Comparison of ENCODE assay signal across 17 mouse cellular contexts in genomic region chr9:113811327-113811726, GRCm38 (mm10).
DNase-seq lines count a peak whose midpoint lies in the region; ATAC-seq and TF ChIP-seq lines count a peak whose summit lies in the region.
"Had no signal": no experiment of that assay in that cellular context is flagged by ENCODE, and none has a peak within 500 bp of the region (broad histone marks: within the 10 kb centered on the region; RNA-seq: fewer than 3 reads in every experiment).

No protein-coding gene starts in this region.

- no peaks in the 10 kb centered on the region for H3K27me3 ChIP-seq in forebrain, embryonic 14.5 days (replicated peaks; ENCODE audit: control insufficient read depth, insufficient read depth, low read length)
- H3K27me3 ChIP-seq in forebrain, embryonic 13.5 days: no peaks in the 10 kb centered on the region
- H3K27me3 ChIP-seq in intestine, postnatal 0 days (replicated peaks; ENCODE audit: control insufficient read depth, insufficient read depth, low read length): no peaks in the 10 kb centered on the region
- no peaks in the 10 kb centered on the region for H3K27me3 ChIP-seq in intestine, embryonic 15.5 days (replicated peaks)
- no peaks in the 10 kb centered on the region for H3K27me3 ChIP-seq in midbrain, embryonic 16.5 days (ENCODE audit: control insufficient read depth, insufficient read depth, low read depth, low read length)
- no peaks in the 10 kb centered on the region for H3K27me3 ChIP-seq in midbrain, embryonic 11.5 days (ENCODE audit: control insufficient read depth, insufficient read depth, low read length)
- H3K27me3 ChIP-seq in neural tube, embryonic 14.5 days (ENCODE audit: control insufficient read depth, insufficient read depth, low read length): no peaks in the 10 kb centered on the region
- H3K27me3 ChIP-seq: heart, embryonic 15.5 days had no signal

- peak; percentile 46 for DNase-seq in forebrain, embryonic 14.5 days (ENCODE audit: low spot score)
- no peak for DNase-seq in midbrain, embryonic 11.5 days (ENCODE audit: low spot score, missing footprints)
- no peak for DNase-seq in kidney, adult 18-20 months
- DNase-seq: adrenal gland, postnatal 25 days; gastrocnemius, postnatal 36 days; heart, postnatal 36 days; kidney, postnatal 36 days had no signal

- H3K9me3 ChIP-seq in forebrain, embryonic 14.5 days (replicated peaks; ENCODE audit: control insufficient read depth, low read length): no peaks in the 10 kb centered on the region
- H3K9me3 ChIP-seq in forebrain, embryonic 13.5 days (replicated peaks): no peaks in the 10 kb centered on the region
- H3K9me3 ChIP-seq in intestine, postnatal 0 days (ENCODE audit: control insufficient read depth): no peaks in the 10 kb centered on the region
- H3K9me3 ChIP-seq in intestine, embryonic 15.5 days: no peaks in the 10 kb centered on the region
- no peaks in the 10 kb centered on the region for H3K9me3 ChIP-seq in midbrain, embryonic 16.5 days (replicated peaks; ENCODE audit: control insufficient read depth, low read length, poor library complexity, severe bottlenecking)
- no peaks in the 10 kb centered on the region for H3K9me3 ChIP-seq in midbrain, embryonic 11.5 days (ENCODE audit: control insufficient read depth, low read length)
- H3K9me3 ChIP-seq in neural tube, embryonic 14.5 days (ENCODE audit: control insufficient read depth, low read length): no peaks in the 10 kb centered on the region
- H3K9me3 ChIP-seq: heart, embryonic 15.5 days had no signal

- peak overlapping the region; percentile 28; the same call in 1 of the 2 replicates for H3K4me3 ChIP-seq in forebrain, embryonic 14.5 days (ENCODE audit: low read depth, low read length)
- H3K4me3 ChIP-seq in forebrain, embryonic 13.5 days: no peak overlapping the region
- no peak overlapping the region for H3K4me3 ChIP-seq in intestine, postnatal 0 days (ENCODE audit: low read depth, low read length)
- H3K4me3 ChIP-seq in intestine, embryonic 15.5 days (replicated peaks): no peak overlapping the region
- H3K4me3 ChIP-seq in midbrain, embryonic 16.5 days (ENCODE audit: low read depth, low read length): no peak overlapping the region; the same call in 1 of the 2 replicates
- no peak overlapping the region for H3K4me3 ChIP-seq in midbrain, embryonic 11.5 days (ENCODE audit: low read depth, low read length)
- H3K4me3 ChIP-seq in neural tube, embryonic 14.5 days (ENCODE audit: low read depth, low read length): peak overlapping the region; percentile 50
- H3K4me3 ChIP-seq: myocyte had no signal

- peaks cover 5% of the 10 kb centered on the region; the same call in 1 of the 2 replicates for H3K4me1 ChIP-seq in forebrain, embryonic 14.5 days (ENCODE audit: control insufficient read depth, insufficient read depth, low read length)
- H3K4me1 ChIP-seq in forebrain, embryonic 13.5 days: peaks cover 23% of the 10 kb centered on the region
- no peaks in the 10 kb centered on the region for H3K4me1 ChIP-seq in intestine, postnatal 0 days (replicated peaks; ENCODE audit: control insufficient read depth, insufficient read depth, low read length)
- H3K4me1 ChIP-seq in intestine, embryonic 15.5 days (replicated peaks): no peaks in the 10 kb centered on the region
- peaks cover 28% of the 10 kb centered on the region for H3K4me1 ChIP-seq in midbrain, embryonic 16.5 days (ENCODE audit: control insufficient read depth, insufficient read depth, low read length)
- H3K4me1 ChIP-seq in midbrain, embryonic 11.5 days (ENCODE audit: control insufficient read depth, insufficient read depth, low read length): no peaks in the 10 kb centered on the region
- H3K4me1 ChIP-seq in neural tube, embryonic 14.5 days (ENCODE audit: control insufficient read depth, insufficient read depth, low read length): peaks cover 13% of the 10 kb centered on the region

- no peak overlapping the region for H3K9ac ChIP-seq in forebrain, embryonic 14.5 days (ENCODE audit: low read length)
- H3K9ac ChIP-seq in forebrain, embryonic 13.5 days: no peak overlapping the region
- H3K9ac ChIP-seq in intestine, postnatal 0 days (ENCODE audit: low read depth, low read length): no peak overlapping the region
- H3K9ac ChIP-seq in intestine, embryonic 15.5 days: no peak overlapping the region
- 0 out of 2 replicates have a peak overlapping the region, but pooled peaks have one; percentile 26 for H3K9ac ChIP-seq in midbrain, embryonic 16.5 days (ENCODE audit: low read depth, low read length)
- H3K9ac ChIP-seq in midbrain, embryonic 11.5 days (ENCODE audit: low read length): no peak overlapping the region
- H3K9ac ChIP-seq in neural tube, embryonic 14.5 days (replicated peaks; ENCODE audit: low read depth, low read length): no peak overlapping the region
- H3K9ac ChIP-seq: liver, postnatal 0 days had no signal

- H3K36me3 ChIP-seq in forebrain, embryonic 14.5 days (ENCODE audit: control insufficient read depth, insufficient read depth, low read length): 0 out of 2 replicates have a peak, but pooled peaks cover 3% of the 10 kb centered on the region
- H3K36me3 ChIP-seq in forebrain, embryonic 13.5 days (ENCODE audit: poor library complexity, severe bottlenecking): peaks cover 3% of the 10 kb centered on the region; the same call in 1 of the 2 replicates
- peaks cover 4% of the 10 kb centered on the region; the same call in 1 of the 2 replicates for H3K36me3 ChIP-seq in intestine, postnatal 0 days (ENCODE audit: control insufficient read depth, insufficient read depth)
- no peaks in the 10 kb centered on the region for H3K36me3 ChIP-seq in intestine, embryonic 15.5 days
- H3K36me3 ChIP-seq in midbrain, embryonic 16.5 days (ENCODE audit: control insufficient read depth, insufficient read depth, low read length): no peaks in the 10 kb centered on the region
- no peaks in the 10 kb centered on the region for H3K36me3 ChIP-seq in midbrain, embryonic 11.5 days (ENCODE audit: control insufficient read depth, insufficient read depth, low read length)
- H3K36me3 ChIP-seq in neural tube, embryonic 14.5 days (ENCODE audit: control insufficient read depth, insufficient read depth, low read length): no peaks in the 10 kb centered on the region
- H3K36me3 ChIP-seq: heart, embryonic 15.5 days had no signal

- ATAC-seq in forebrain, embryonic 14.5 days: no peak
- ATAC-seq in forebrain, embryonic 13.5 days: no peak
- no peak for ATAC-seq in intestine, postnatal 0 days
- no peak for ATAC-seq in intestine, embryonic 15.5 days
- no peak for ATAC-seq in midbrain, embryonic 16.5 days
- no peak for ATAC-seq in midbrain, embryonic 11.5 days (ENCODE audit: low FRiP score)
- no peak for ATAC-seq in neural tube, embryonic 14.5 days (ENCODE audit: low read depth)
- ATAC-seq: lung, postnatal 0 days had no signal

- no peak for TF ChIP-seq CTCF in intestine, postnatal 0 days (IDR thresholded peaks at IDR 0.05; ENCODE audit: low read depth)

- peak overlapping the region; percentile 44 for H3K4me2 ChIP-seq in forebrain, embryonic 14.5 days (ENCODE audit: low read length)
- no peak overlapping the region; the same call in 1 of the 2 replicates for H3K4me2 ChIP-seq in forebrain, embryonic 13.5 days
- H3K4me2 ChIP-seq in intestine, postnatal 0 days (replicated peaks; ENCODE audit: low read depth): peak overlapping the region; percentile 57; the same call in 1 of the 2 replicates
- no peak overlapping the region for H3K4me2 ChIP-seq in intestine, embryonic 15.5 days (replicated peaks)
- peak overlapping the region; percentile 32; the same call in 1 of the 2 replicates for H3K4me2 ChIP-seq in midbrain, embryonic 16.5 days (ENCODE audit: low read length)
- no peak overlapping the region for H3K4me2 ChIP-seq in midbrain, embryonic 11.5 days
- H3K4me2 ChIP-seq in neural tube, embryonic 14.5 days (ENCODE audit: low read depth, low read length): peak overlapping the region; percentile 50; the same call in 1 of the 2 replicates

- 76% methylated on average over 1 of the region's 1 CpGs for WGBS in forebrain, embryonic 14.5 days
- WGBS in forebrain, embryonic 13.5 days: 58% methylated on average over 1 of the region's 1 CpGs
- 53% methylated on average over 1 of the region's 1 CpGs for WGBS in intestine, postnatal 0 days
- 43% methylated on average over 1 of the region's 1 CpGs for WGBS in intestine, embryonic 15.5 days
- WGBS in midbrain, embryonic 16.5 days: 59% methylated on average over 1 of the region's 1 CpGs
- 79% methylated on average over 1 of the region's 1 CpGs for WGBS in midbrain, embryonic 11.5 days
- WGBS in neural tube, embryonic 14.5 days: 42% methylated on average over 1 of the region's 1 CpGs

- no peak overlapping the region for H3K27ac ChIP-seq in forebrain, embryonic 14.5 days (ENCODE audit: low read depth, low read length)
- no peak overlapping the region for H3K27ac ChIP-seq in forebrain, embryonic 13.5 days
- no peak overlapping the region for H3K27ac ChIP-seq in intestine, postnatal 0 days (ENCODE audit: low read depth, low read length)
- no peak overlapping the region for H3K27ac ChIP-seq in intestine, embryonic 15.5 days
- H3K27ac ChIP-seq in midbrain, embryonic 16.5 days (ENCODE audit: low read length): 0 out of 2 replicates have a peak overlapping the region, but pooled peaks have one; percentile 54
- no peak overlapping the region for H3K27ac ChIP-seq in midbrain, embryonic 11.5 days (ENCODE audit: low read depth, low read length)
- no peak overlapping the region for H3K27ac ChIP-seq in neural tube, embryonic 14.5 days (ENCODE audit: low read depth, low read length)
- H3K27ac ChIP-seq: macrophage had no signal

Comparison
In these comparisons a context has a peak if more than half of its experiments do, and no peak if none do; other contexts are left out.
1. H3K4me2 ChIP-seq: peak in forebrain, embryonic 14.5 days (single experiment), intestine, postnatal 0 days (single experiment), midbrain, embryonic 16.5 days (single experiment) and neural tube, embryonic 14.5 days (single experiment); none in forebrain, embryonic 13.5 days (single experiment), intestine, embryonic 15.5 days (single experiment) and midbrain, embryonic 11.5 days (single experiment).
2. H3K4me3 ChIP-seq: peak in forebrain, embryonic 14.5 days (single experiment) and neural tube, embryonic 14.5 days (single experiment); none in forebrain, embryonic 13.5 days (single experiment), intestine, postnatal 0 days (single experiment), intestine, embryonic 15.5 days (single experiment), midbrain, embryonic 16.5 days (single experiment) and midbrain, embryonic 11.5 days (single experiment).